Mouse (Mus musculus) MEL (cell line): Measurements from ENCODE around the gene Crocc. TPM values are rescaled to one million over a fixed set of nuclear protein-coding genes. Genes with fewer than 3 reads are reported as not detected.

ENCODE experiments used
- DNase-seq: peaks from one replicate; pipeline ENCODE4 v3.0.0; 2011; ENCODE audit warnings: low read depth, low spot score
- H3K27ac ChIP-seq: 2 replicates; pipeline ENCODE4 v1.5.1; 2012; ENCODE audit warnings: low read depth, mild to moderate bottlenecking, control low read depth, low read length, moderate library complexity; ENCODE audit not compliant: control insufficient read depth
- H3K27me3 ChIP-seq, 2 experiments: fragments of 150-350 bp in 1 of 2; sonication (generic) in 1 of 2; 2 replicates each; pipeline ENCODE4 v1.6.1; 2012; ENCODE audit warnings: low read length in 2 of 2, mild to moderate bottlenecking in 2 of 2, improper control_type of control experiment in 1 of 2, moderate library complexity in 1 of 2; ENCODE audit not compliant: insufficient read depth in 2 of 2, control insufficient read depth in 1 of 2
- H3K36me3 ChIP-seq, 2 experiments: 2 replicates each; pipeline ENCODE4 v1.6.1; 2012 to 2014; ENCODE audit warnings: low read length in 2 of 2, improper control_type of control experiment in 1 of 2, inconsistent platforms in 1 of 2, mild to moderate bottlenecking in 1 of 2; ENCODE audit not compliant: insufficient read depth in 2 of 2, control insufficient read depth in 1 of 2
- H3K4me1 ChIP-seq, 2 experiments: fragments of 150-350 bp in 1 of 2; sonication (generic) in 1 of 2; 2 replicates each; pipeline ENCODE4 v1.6.1; 2012; ENCODE audit warnings: low read length in 2 of 2, improper control_type of control experiment in 1 of 2, mild to moderate bottlenecking in 1 of 2; ENCODE audit not compliant: insufficient read depth in 2 of 2, control insufficient read depth in 1 of 2
- H3K4me3 ChIP-seq, 2 experiments: fragments of 150-350 bp in 1 of 2; sonication (generic) in 1 of 2; 2 replicates each; pipeline ENCODE4 v1.5.1; 2012; ENCODE audit warnings: low read depth in 2 of 2, low read length in 2 of 2, mild to moderate bottlenecking in 2 of 2, moderate library complexity in 2 of 2, control low read depth in 1 of 2, improper control_type of control experiment in 1 of 2; ENCODE audit not compliant: control insufficient read depth in 1 of 2, insufficient read depth in 1 of 2
- H3K79me2 ChIP-seq: 2 replicates; pipeline ENCODE4 v1.6.1; 2012; ENCODE audit warnings: mild to moderate bottlenecking, low read length, moderate library complexity; ENCODE audit not compliant: control insufficient read depth, poor library complexity, insufficient read depth
- H3K9ac ChIP-seq: 2 replicates; pipeline ENCODE4 v1.6.1; 2012; ENCODE audit warnings: low read depth, mild to moderate bottlenecking, control low read depth, low read length, moderate library complexity; ENCODE audit not compliant: control insufficient read depth, poor library complexity, severe bottlenecking
- H3K9me3 ChIP-seq: fragments of 150-350 bp; sonication (generic); replicated peaks from 2 replicates; pipeline ENCODE4 v1.6.1; 2012; ENCODE audit warnings: mild to moderate bottlenecking, low read length, improper control_type of control experiment, moderate library complexity; ENCODE audit not compliant: insufficient read depth
- E2F4 ChIP-seq: IDR thresholded peaks from 2 replicates; pipeline ENCODE4 v1.6.1; 2011; ENCODE audit warnings: low read depth, low read length, improper control_type of control experiment, borderline replicate concordance
- EP300 ChIP-seq, 2 experiments: IDR thresholded peaks; 2 replicates each; pipeline ENCODE4 v1.6.1; 2011; ENCODE audit warnings: improper control_type of control experiment in 2 of 2, low read length in 2 of 2, low read depth in 1 of 2, mild to moderate bottlenecking in 1 of 2
- ETS1 ChIP-seq: IDR thresholded peaks from 2 replicates; pipeline ENCODE4 v1.6.1; 2012; ENCODE audit warnings: low read depth, mild to moderate bottlenecking, inconsistent platforms, low read length, improper control_type of control experiment, moderate library complexity
- JUND ChIP-seq: IDR thresholded peaks from 2 replicates; pipeline ENCODE4 v1.6.1; 2011; ENCODE audit warnings: low read depth, mild to moderate bottlenecking, improper control_type of control experiment, low read length
- MAZ ChIP-seq: IDR thresholded peaks from 2 replicates; pipeline ENCODE4 v1.6.1; 2012; ENCODE audit warnings: low read depth, mild to moderate bottlenecking, inconsistent platforms, low read length, improper control_type of control experiment
- MEF2A ChIP-seq: IDR thresholded peaks from 2 replicates; pipeline ENCODE4 v1.6.1; 2014; ENCODE audit warnings: low read depth, mild to moderate bottlenecking, inconsistent platforms, low read length, improper control_type of control experiment; ENCODE audit not compliant: poor library complexity, insufficient replicate concordance, severe bottlenecking; ENCODE audit errors: extremely low read depth
- MYB ChIP-seq: IDR thresholded peaks from 2 replicates; pipeline ENCODE4 v1.6.1; 2011; ENCODE audit warnings: mild to moderate bottlenecking, low read depth, low read length, improper control_type of control experiment
- POLR2A ChIP-seq, 2 experiments: IDR thresholded peaks; 2 replicates each; pipeline ENCODE4 v1.6.1; 2011 to 2012; ENCODE audit warnings: low read length in 2 of 2, mild to moderate bottlenecking in 2 of 2, control low read depth in 1 of 2, improper control_type of control experiment in 1 of 2, low read depth in 1 of 2, moderate library complexity in 1 of 2; ENCODE audit not compliant: control insufficient read depth in 1 of 2, insufficient read depth in 1 of 2, poor library complexity in 1 of 2
- POLR2AphosphoS2 ChIP-seq: IDR thresholded peaks from 2 replicates; pipeline ENCODE4 v1.6.1; 2011; ENCODE audit warnings: low read length, improper control_type of control experiment
- RCOR1 ChIP-seq: IDR thresholded peaks from 2 replicates; pipeline ENCODE4 v1.6.1; 2012; ENCODE audit warnings: low read depth, mild to moderate bottlenecking, inconsistent platforms, low read length, improper control_type of control experiment
- TBP ChIP-seq: IDR thresholded peaks from 2 replicates; pipeline ENCODE4 v1.8.0; 2011; ENCODE audit warnings: low read depth, low read length, improper control_type of control experiment
- TCF12 ChIP-seq: IDR thresholded peaks from 2 replicates; pipeline ENCODE4 v1.6.1; 2014; ENCODE audit warnings: low read depth, mild to moderate bottlenecking, inconsistent platforms, low read length, improper control_type of control experiment, moderate library complexity
- USF1 ChIP-seq: IDR thresholded peaks from 2 replicates; pipeline ENCODE4 v1.6.1; 2014; ENCODE audit warnings: low read depth, mild to moderate bottlenecking, inconsistent platforms, low read length, improper control_type of control experiment, moderate library complexity
- USF2 ChIP-seq, 2 experiments: IDR thresholded peaks; 2 replicates each; pipeline ENCODE4 v1.6.1; 2011 to 2012; ENCODE audit warnings: improper control_type of control experiment in 2 of 2, low read length in 2 of 2, borderline replicate concordance in 1 of 2, inconsistent platforms in 1 of 2, low read depth in 1 of 2, mild to moderate bottlenecking in 1 of 2; ENCODE audit not compliant: insufficient read depth in 1 of 2
- ZKSCAN1 ChIP-seq: IDR thresholded peaks from 2 replicates; pipeline ENCODE4 v1.6.1; 2012; ENCODE audit warnings: low read depth, mild to moderate bottlenecking, inconsistent platforms, low read length, improper control_type of control experiment, moderate library complexity
- ZNF384 ChIP-seq: IDR thresholded peaks from 2 replicates; pipeline ENCODE4 v1.6.1; 2012; ENCODE audit warnings: low read depth, mild to moderate bottlenecking, inconsistent platforms, low read length, improper control_type of control experiment
- polyA plus RNA-seq, 2 experiments: library from polyadenylated mRNA; stranded (reverse) in 1 of 2; unstranded in 1 of 2; fragments of >175 nt in 1 of 2; fragments of >200 nt in 1 of 2; gene quantifications; 2 replicates each; pipeline versions ENCODE4 v1.2.1 to v1.2.4; 2012; ENCODE audit warnings: low replicate concordance in 2 of 2, low read depth in 1 of 2; ENCODE audit not compliant: insufficient read length in 2 of 2, insufficient read depth in 1 of 2, missing spikeins in 1 of 2
- total RNA-seq: library from RNA; depleted of rRNA; stranded (reverse); fragments of 300-350 nt; gene quantifications from 2 replicates; pipeline ENCODE4 v1.2.3, GENCODE M21; 2012

Crocc gene
- total and polyA plus RNA-seq, 3 experiments = 0.77 to 3.6 TPM; not detected in 1

DNA sequence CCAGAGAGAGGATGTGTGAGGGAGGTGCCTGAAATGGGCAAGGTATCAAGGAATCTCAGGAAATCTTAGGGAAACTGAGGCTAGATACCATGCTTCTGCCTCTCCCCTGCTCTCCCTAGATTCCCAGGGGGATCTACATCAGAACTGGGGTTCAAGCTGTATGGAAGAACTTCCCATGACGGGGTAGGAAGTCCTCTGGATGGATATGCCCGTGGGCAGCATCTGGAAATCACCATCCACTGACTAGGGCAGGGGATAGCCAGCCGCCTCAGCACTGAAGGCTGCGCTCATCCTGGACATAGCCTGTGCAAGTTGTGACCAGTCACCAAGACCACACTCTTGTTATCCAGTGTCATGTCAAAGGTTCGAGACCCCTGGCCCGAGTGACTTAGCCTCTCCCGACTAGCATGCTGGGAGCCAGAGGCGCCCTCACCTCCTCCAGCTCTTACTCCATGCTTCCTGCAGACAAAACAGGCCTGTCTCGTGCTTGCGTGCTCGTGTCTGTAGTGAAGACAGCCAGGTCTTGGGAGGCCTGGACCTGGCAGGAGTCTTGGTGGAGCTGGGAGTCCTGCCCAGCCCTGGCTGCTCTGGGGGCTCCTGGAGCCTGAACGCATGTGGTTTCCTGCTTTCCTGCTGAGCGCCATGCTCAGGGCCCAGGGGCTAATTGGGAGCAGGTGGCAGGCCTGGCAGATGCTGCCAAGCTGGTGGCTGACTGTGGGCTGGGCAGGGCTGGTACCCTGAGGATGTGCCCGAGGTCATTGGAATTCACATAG is 48.6 kb downstream of the Crocc start:
- Histone ChIP-seq H3K4me1 (peaks cover 0 to 8% of the 10 kb centered on the region in 2 experiments; a peak in 1 of 4 replicates), H3K27ac (no peak overlapping the region), H3K79me2 (no peaks in the 10 kb centered on the region), H3K27me3 (no peaks in the 10 kb centered on the region), H3K9ac (no peak overlapping the region), H3K9me3 (no peaks in the 10 kb centered on the region), H3K4me3 (no peak overlapping the region), H3K36me3 (no peaks in the 10 kb centered on the region)
- DNase-seq = no peak
- no peak for TF ChIP-seq EP300 (IDR thresholded peaks at IDR 0.05; ENCODE audit: low read depth in 1 of 2, low read length in 2 of 2)
- TF ChIP-seq USF1 = no peak
- TF ChIP-seq MAZ = no peak
- no peak for TF ChIP-seq JUND
- no peak for TF ChIP-seq E2F4
- TF ChIP-seq RCOR1 = no peak
- TF ChIP-seq POLR2AphosphoS2 = no peak

DNA sequence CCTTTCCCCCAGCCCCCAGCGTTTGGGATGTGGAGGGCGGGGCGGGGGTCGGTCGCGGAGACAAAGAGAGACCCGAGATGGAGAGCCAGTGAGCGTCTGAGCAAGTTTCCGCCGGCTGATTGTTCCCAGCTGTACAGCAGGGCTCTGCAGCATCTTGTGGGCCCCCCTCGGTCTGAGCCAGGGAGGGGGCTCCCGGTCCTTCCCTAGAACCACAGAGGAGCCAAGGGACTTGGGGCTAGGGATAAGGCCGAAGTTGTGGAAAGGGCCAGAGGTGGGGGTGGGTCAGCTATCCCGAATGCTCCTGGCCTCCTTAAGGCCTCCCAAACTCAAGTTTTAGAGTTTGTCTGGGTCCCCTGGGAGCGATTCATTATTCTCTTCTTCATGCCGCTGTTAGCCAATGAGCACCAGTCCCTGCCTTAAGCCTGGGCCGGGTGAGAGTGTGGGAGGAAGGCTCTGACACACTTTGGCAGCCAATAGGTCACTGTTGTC is 49.4 kb downstream of the Crocc start:
- H3K4me3 ChIP-seq = no peak overlapping the region
- no peaks in the 10 kb centered on the region for H3K36me3 ChIP-seq
- no peaks in the 10 kb centered on the region for H3K79me2 ChIP-seq
- DNase-seq = no peak
- peaks cover 0 to 8% of the 10 kb centered on the region in 2 experiments; a peak in 1 of 4 replicates for H3K4me1 ChIP-seq
- H3K27ac ChIP-seq = no peak overlapping the region
- no peak overlapping the region for H3K9ac ChIP-seq
- H3K27me3 ChIP-seq = no peaks in the 10 kb centered on the region
- TF ChIP-seq ZNF384 (no peak), MYB (no peak), ZKSCAN1 (no peak), TBP (no peak)
- no peaks in the 10 kb centered on the region for H3K9me3 ChIP-seq

GRCm38 (mm10) chr4:141010526-141010925 is 49.8 kb downstream of the Crocc start:
- Histone ChIP-seq H3K27me3 (no peaks in the 10 kb centered on the region), H3K27ac (no peak overlapping the region), H3K4me1 (peaks cover 0 to 8% of the 10 kb centered on the region in 2 experiments; a peak in 1 of 4 replicates), H3K79me2 (no peaks in the 10 kb centered on the region), H3K4me3 (no peak overlapping the region), H3K9ac (no peak overlapping the region), H3K36me3 (no peaks in the 10 kb centered on the region), H3K9me3 (no peaks in the 10 kb centered on the region)
- no peak for DNase-seq
- no peak for TF ChIP-seq TCF12
- no peak for TF ChIP-seq E2F4
- no peak for TF ChIP-seq POLR2AphosphoS2
- TF ChIP-seq POLR2A (IDR thresholded peaks at IDR 0.05; ENCODE audit: control insufficient read depth in 1 of 2, insufficient read depth in 1 of 2, low read depth in 1 of 2, low read length in 2 of 2, poor library complexity in 1 of 2) = no peak
- TF ChIP-seq MEF2A = no peak
- no peak for TF ChIP-seq ETS1
- TF ChIP-seq USF2 (IDR thresholded peaks at IDR 0.05; ENCODE audit: borderline replicate concordance in 1 of 2, insufficient read depth in 1 of 2, low read depth in 1 of 2, low read length in 2 of 2) = no peak
- TF ChIP-seq TBP = no peak
